Mouse (Mus musculus) MEL (cell line): ENCODE results near the gene Lhb.

Experiments
- HCFC1 ChIP-seq: IDR thresholded peaks from 2 replicates; pipeline ENCODE4 v1.6.1; 2012; ENCODE audit warnings: low read depth, mild to moderate bottlenecking, inconsistent platforms, low read length, improper control_type of control experiment, moderate library complexity
- NELFE ChIP-seq: IDR thresholded peaks from 2 replicates; pipeline ENCODE4 v1.6.1; 2011; ENCODE audit warnings: low read depth, low read length, improper control_type of control experiment
- TBP ChIP-seq: IDR thresholded peaks from 2 replicates; pipeline ENCODE4 v1.8.0; 2011; ENCODE audit warnings: low read depth, low read length, improper control_type of control experiment
- TCF12 ChIP-seq: IDR thresholded peaks from 2 replicates; pipeline ENCODE4 v1.6.1; 2014; ENCODE audit warnings: low read depth, mild to moderate bottlenecking, inconsistent platforms, low read length, improper control_type of control experiment, moderate library complexity
- USF2 ChIP-seq, 2 experiments: IDR thresholded peaks; 2 replicates each; pipeline ENCODE4 v1.6.1; 2011 to 2012; ENCODE audit warnings: improper control_type of control experiment in 2 of 2, low read length in 2 of 2, borderline replicate concordance in 1 of 2, inconsistent platforms in 1 of 2, low read depth in 1 of 2, mild to moderate bottlenecking in 1 of 2; ENCODE audit not compliant: insufficient read depth in 1 of 2

DNA sequence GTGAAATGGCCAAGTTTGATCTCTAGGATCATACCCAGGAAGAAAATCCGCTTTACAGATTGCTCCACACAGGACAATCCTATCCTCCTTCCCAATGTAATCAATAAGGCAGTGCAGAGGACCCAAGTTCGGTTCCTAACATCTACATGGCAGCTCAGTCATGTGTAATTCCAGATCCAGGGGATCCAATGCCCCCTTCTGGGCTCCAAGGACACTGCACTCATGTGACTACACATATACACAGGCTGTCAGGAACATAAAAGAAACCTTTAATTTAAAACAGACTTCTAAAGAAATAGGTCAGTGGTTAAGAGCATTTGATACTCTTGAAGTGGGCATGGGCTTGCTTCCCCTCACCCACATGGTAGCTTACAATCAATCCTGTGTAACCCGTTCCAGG is 34.5 kb upstream of the Lhb start:
- TF ChIP-seq USF2 (IDR thresholded peaks at IDR 0.05; ENCODE audit: borderline replicate concordance in 1 of 2, insufficient read depth in 1 of 2, low read depth in 1 of 2, low read length in 2 of 2): no peak
- no peak for TF ChIP-seq HCFC1
- TF ChIP-seq TBP: no peak
- no peak for TF ChIP-seq TCF12
- TF ChIP-seq NELFE: no peak
